Mouse (Mus musculus): Measurements from ENCODE around the gene Isoc2b. TPM values are rescaled to one million over a fixed set of nuclear protein-coding genes. Genes with fewer than 3 reads are reported as not detected.

The Isoc2b gene
- total RNA-seq (2021) = 1 to 10 TPM; 6.9 to 9.3 TPM
- long read RNA-seq, experiment 1, partial matches to known transcripts = 0 of 2 reads
- long read RNA-seq, experiment 1, other reads (novel, unspliced or antisense) = 1 of 2 reads
- long read RNA-seq, experiment 2, partial matches to known transcripts = 0 of 2 reads
- long read RNA-seq, experiment 2, other reads (novel, unspliced or antisense) = 0 of 2 reads

- H3K4me3 ChIP-seq = no peak within 1 kb of the TSS
- DNase-seq (ENCODE audit: extremely low spot score in 1 of 2, low spot score in 2 of 2) = no peak
- no peak for TF ChIP-seq CTCF (IDR thresholded peaks at IDR 0.05)
- no peak within 1 kb of the TSS for H3K27ac ChIP-seq
- intact Hi-C loops (cut with DNase I) = no loop called here
These were observed at the start of gene Isoc2b for GRCm38 (mm10) chr7:4870133-4870532. TSS of gene Isoc2b (minus strand) at chr7:4870258.

- DNase-seq (ENCODE audit: extremely low spot score in 1 of 2, low spot score in 2 of 2) = no peak
- no peak for TF ChIP-seq CTCF (IDR thresholded peaks at IDR 0.05)
- intact Hi-C loops (cut with DNase I) = loop anchor here (5.0 kb wide), 1 partner anchor 107 kb away; the partner anchor contains the start of gene Ube2s
- Histone ChIP-seq H3K4me3 (no peak overlapping the region), H3K27ac (no peak overlapping the region)
These were observed 49.0 kb upstream of the Isoc2b start for GRCm38 (mm10) chr7:4919096-4919495.

- DNase-seq (ENCODE audit: extremely low spot score in 1 of 2, low spot score in 2 of 2) = no peak
- Histone ChIP-seq H3K27ac (no peak overlapping the region), H3K4me3 (no peak overlapping the region)
- intact Hi-C loops (cut with DNase I) = loop anchor here (5.0 kb wide), 1 partner anchor 106 kb away; the partner anchor contains the start of gene Ube2s
- TF ChIP-seq CTCF (IDR thresholded peaks at IDR 0.05) = no peak
These were observed 48.6 kb upstream of the Isoc2b start for GRCm38 (mm10) chr7:4918681-4919080.

- TF ChIP-seq CTCF (IDR thresholded peaks at IDR 0.05) = no peak
- Histone ChIP-seq H3K4me3 (no peak overlapping the region), H3K27ac (no peak overlapping the region)
- intact Hi-C loops (cut with DNase I) = loop anchor here (5.0 kb wide), 1 partner anchor 105 kb away; the partner anchor contains the start of gene Ube2s
- DNase-seq (ENCODE audit: extremely low spot score in 1 of 2, low spot score in 2 of 2) = no peak
These were observed 47.4 kb upstream of the Isoc2b start for GRCm38 (mm10) chr7:4917494-4917893.

- intact Hi-C loops (cut with DNase I) = loop anchor here (2.0 to 5.0 kb wide), 3 partner anchors 49 to 104 kb away; partner anchors contain the start of genes Shisa7 and Ube2s
- Histone ChIP-seq H3K4me3 (peak overlapping the region; percentile 69), H3K27ac (peak overlapping the region; percentile 99)
- no peak for TF ChIP-seq CTCF (IDR thresholded peaks at IDR 0.05)
- DNase-seq (ENCODE audit: extremely low spot score in 1 of 2, low spot score in 2 of 2) = no peak
These were observed 45.8 kb upstream of the Isoc2b start for GRCm38 (mm10) chr7:4915669-4916416.

- DNase-seq (ENCODE audit: extremely low spot score in 1 of 2, low spot score in 2 of 2) = peak; percentile 95
- H3K27ac ChIP-seq = peak within 1 kb of the TSS; percentile 99
- H3K4me3 ChIP-seq = peak within 1 kb of the TSS; percentile 69
- no peak for TF ChIP-seq CTCF (IDR thresholded peaks at IDR 0.05)
- intact Hi-C loops (cut with DNase I) = loop anchor here (2.0 to 5.0 kb wide), 3 partner anchors 48 to 103 kb away; partner anchors contain the start of genes Shisa7 and Ube2s
These were observed 45.1 kb upstream of the Isoc2b start, which contains the start of gene Zfp628 for GRCm38 (mm10) chr7:4915007-4915665. TSS of gene Zfp628 (plus strand) at chr7:4915217.

GRCm38 (mm10) chr7:4912248-4912647, 42.2 kb upstream of the Isoc2b start:
- intact Hi-C loops (cut with DNase I) = no loop called here
- DNase-seq (ENCODE audit: extremely low spot score in 1 of 2, low spot score in 2 of 2) = no peak
- TF ChIP-seq CTCF (IDR thresholded peaks at IDR 0.05) = no peak
- Histone ChIP-seq H3K4me3 (no peak overlapping the region), H3K27ac (no peak overlapping the region)

GRCm38 (mm10) chr7:4911561-4911960, 41.5 kb upstream of the Isoc2b start:
- H3K4me3 ChIP-seq = no peak overlapping the region
- peak; percentile 54 to 55 for DNase-seq (ENCODE audit: extremely low spot score in 1 of 2, low spot score in 2 of 2)
- TF ChIP-seq CTCF (IDR thresholded peaks at IDR 0.05) = peak; percentile 66
- intact Hi-C loops (cut with DNase I) = loop anchor here (1.0 kb wide), 1 partner anchor 29 kb away; no protein-coding TSS in a partner anchor
- no peak overlapping the region for H3K27ac ChIP-seq

GRCm38 (mm10) chr7:4906466-4906950, 36.5 kb upstream of the Isoc2b start, which contains the start of gene Gm36210:
TSS of gene Gm36210 (minus strand) at chr7:4906516.
- H3K27ac ChIP-seq = no peak within 1 kb of the TSS
- no peak within 1 kb of the TSS for H3K4me3 ChIP-seq
- no peak for TF ChIP-seq CTCF (IDR thresholded peaks at IDR 0.05)
- DNase-seq (ENCODE audit: extremely low spot score in 1 of 2, low spot score in 2 of 2) = no peak
- intact Hi-C loops (cut with DNase I) = no loop called here

GRCm38 (mm10) chr7:4902404-4902803, 32.3 kb upstream of the Isoc2b start:
- intact Hi-C loops (cut with DNase I) = no loop called here
- DNase-seq (ENCODE audit: extremely low spot score in 1 of 2, low spot score in 2 of 2) = no peak
- TF ChIP-seq CTCF (IDR thresholded peaks at IDR 0.05) = no peak
- H3K4me3 ChIP-seq = no peak overlapping the region
- no peak overlapping the region for H3K27ac ChIP-seq

GRCm38 (mm10) chr7:4901171-4901570, 31.1 kb upstream of the Isoc2b start:
- intact Hi-C loops (cut with DNase I) = no loop called here
- TF ChIP-seq CTCF (IDR thresholded peaks at IDR 0.05) = peak; percentile 37
- Histone ChIP-seq H3K4me3 (no peak overlapping the region), H3K27ac (no peak overlapping the region)
- DNase-seq (ENCODE audit: extremely low spot score in 1 of 2, low spot score in 2 of 2) = no peak

GRCm38 (mm10) chr7:4900523-4900851, 30.4 kb upstream of the Isoc2b start:
- no peak overlapping the region for H3K27ac ChIP-seq
- TF ChIP-seq CTCF (IDR thresholded peaks at IDR 0.05) = no peak
- H3K4me3 ChIP-seq = no peak overlapping the region; the same call in 1 of the 2 replicates
- no peak for DNase-seq (ENCODE audit: extremely low spot score in 1 of 2, low spot score in 2 of 2)
- intact Hi-C loops (cut with DNase I) = no loop called here

Data from left cerebral cortex, adult 2 months (tissue).